Mouse (Mus musculus): ENCODE measurements at regions not wholly inside any gene's neighbourhood (a gene's known extent, or its start where the extent isn't known, plus 50 kb on each side); places are given as distances from the start of the nearest gene placed in this dataset.
A peak's percentile ranks its signal among the peaks of the same experiment; 100 is the strongest.

DNA sequence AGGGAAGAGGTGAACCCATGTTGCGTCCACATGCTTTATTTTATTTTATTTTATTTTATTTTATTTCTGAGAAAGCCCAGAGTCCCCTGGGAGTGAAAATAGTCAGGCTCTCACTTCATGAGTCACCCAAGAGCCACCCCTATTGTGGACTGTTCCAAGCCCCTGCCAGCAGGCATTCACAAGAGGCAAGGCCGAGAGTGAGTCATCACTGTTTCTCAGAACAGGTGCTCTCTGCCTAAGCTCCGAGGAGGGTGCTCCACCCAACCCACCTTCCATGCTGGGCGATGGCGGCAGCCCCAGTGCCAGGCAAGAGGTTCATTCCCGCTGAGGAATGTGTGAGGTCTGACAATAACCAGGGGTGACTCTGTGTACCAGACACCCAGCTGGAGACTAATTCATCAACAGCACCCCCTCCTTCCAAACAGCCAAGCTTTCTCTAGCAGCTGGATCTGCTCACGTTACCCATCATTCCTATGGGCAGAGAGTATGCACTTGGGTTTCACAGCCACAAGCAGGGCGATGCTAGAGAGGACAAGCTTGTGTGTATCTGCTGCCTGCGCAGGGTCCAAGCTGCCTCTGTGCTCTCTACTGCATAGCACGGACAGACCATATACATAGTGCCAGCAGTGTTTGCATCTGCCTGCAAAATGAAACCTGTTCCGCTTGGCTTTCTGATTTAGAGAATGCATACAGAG is 122.8 kb downstream of the Zfp706 start:
- DNase-seq: no peak

DNA sequence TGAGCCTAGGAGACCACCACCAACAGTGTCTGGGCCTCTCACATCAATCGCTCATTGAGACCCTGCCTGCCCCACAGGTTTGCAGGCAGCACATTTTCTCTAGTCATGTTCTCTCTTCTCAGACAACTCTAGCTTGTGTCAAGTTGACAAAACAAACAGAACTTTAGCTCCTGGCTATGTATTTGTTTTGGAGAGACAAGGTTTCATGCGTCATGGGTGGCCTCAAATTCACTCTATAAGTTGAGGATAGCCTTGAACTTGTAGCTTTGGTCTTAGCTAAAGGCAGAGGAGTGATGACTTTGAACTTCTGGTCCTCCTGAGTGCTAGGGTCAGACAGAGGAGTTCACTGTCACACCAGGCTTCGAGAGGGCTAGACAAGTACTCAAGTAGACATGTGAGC is 123.5 kb downstream of the Zfp706 start:
- no peak for DNase-seq

DNA sequence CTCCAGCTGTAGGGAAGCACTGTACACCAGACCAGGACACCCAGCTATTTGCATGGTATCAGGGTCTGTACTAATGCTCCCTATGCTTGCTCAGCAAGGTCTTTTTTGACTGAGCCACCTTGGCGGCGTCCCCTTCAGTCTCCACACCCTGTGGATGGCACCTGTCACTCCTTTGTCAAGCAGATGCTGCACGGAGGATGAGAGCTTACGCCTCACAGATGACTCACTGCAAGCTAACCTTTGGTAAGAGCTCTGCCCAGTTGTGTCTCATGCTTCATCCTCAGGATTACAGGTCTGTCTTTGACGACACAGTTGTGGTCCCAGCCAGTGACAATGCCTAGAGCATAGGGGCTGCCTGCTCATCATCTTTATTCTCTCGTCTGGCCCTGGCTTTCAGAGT is 124.4 kb downstream of the Zfp706 start:
- no peak for DNase-seq

DNA sequence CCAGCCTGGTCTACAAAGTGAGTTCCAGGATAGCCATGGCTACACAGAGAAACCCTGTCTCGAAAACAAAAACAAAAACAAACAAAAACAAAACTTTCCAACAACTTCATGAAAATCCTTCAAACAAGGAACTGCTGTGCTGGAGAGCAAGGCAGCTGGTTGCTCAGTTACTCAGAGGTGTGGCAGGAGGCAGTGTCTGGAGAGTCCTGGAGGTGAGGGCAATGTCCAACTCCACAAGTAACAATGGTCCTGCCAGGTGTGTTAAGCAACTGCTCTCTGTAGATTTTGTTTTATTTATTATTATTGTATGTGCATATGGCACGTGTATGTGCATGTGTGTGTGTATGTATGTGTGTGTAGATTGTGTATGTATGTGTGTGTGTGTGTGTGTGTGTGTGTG is 126.0 kb downstream of the Zfp706 start:
- DNase-seq: no peak

DNA sequence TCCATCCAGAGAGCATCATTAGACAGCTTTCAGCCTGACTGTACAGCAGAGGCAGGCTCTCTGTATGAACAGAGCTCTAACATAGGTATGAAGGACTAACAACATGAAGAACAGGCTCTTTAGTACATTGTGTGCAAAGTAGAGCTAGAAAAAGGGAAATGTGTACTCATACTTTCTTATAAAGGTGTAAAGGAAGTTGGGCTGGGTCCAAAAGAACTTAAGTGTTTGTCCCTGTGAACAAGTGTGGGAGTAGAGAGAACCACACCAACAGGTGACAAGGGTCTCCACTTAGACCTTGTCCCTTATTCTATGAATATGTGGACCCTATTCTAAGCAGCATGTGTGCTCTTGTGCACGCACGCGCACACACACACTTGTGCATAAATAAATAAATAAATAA is 127.0 kb downstream of the Zfp706 start:
- DNase-seq: no peak

DNA sequence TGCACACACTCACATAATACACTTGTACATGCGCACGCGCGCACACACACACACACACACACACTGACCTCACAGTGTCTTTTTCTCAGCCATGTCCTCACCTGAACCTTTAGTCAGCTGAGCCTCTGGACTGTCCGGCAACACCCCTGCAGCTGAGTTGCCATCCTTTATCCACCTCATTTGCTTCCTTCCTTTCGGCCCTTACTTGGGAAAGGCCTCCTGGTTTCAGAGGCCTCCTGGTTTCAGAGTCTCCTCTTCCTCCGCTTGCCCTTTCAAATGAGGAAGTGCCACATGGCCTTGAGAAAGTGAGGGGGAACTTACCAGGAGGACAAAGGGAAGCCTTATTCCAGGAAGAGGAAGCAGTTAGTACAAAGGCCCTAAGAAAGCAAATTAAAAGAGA is 128.0 kb downstream of the Zfp706 start:
- no peak for DNase-seq

DNA sequence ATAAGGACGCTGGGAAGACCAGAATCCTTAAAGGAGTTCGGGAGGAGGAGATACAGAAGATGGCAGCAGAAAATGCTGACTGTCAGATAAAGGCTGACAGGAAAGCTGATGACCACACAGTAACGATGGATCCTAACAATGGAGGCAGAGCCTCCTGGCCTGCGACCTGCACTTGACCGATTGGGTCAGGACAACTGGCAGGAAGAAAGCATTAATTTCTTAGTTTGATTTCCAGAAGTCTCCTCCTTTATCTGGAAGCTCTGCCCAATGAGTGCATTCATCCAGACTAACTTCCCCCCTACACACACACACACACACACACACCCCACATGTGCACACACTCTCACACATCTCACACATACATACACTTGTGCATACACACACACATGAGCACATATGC is 128.6 kb downstream of the Zfp706 start:
- no peak for DNase-seq

DNA sequence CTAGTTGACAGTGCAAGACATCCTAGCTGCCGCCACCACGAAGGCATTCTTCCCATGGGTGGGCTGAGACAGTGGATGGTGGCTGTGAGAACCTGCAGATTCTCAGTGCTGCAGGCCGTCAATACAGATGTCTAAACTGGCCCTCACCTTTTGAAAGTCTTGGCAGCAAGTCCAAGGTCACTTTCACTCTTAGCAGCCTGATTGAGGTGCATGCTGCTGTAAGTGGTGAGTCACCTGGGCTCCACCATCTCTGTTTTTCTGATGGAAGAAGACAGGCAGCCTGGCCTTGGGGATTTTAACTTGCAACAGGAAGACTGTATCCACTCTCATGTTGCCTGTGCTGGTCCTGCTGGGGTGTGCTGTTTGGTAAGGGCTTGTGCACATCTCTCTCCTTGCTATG is 129.3 kb downstream of the Zfp706 start:
- no peak for DNase-seq

DNA sequence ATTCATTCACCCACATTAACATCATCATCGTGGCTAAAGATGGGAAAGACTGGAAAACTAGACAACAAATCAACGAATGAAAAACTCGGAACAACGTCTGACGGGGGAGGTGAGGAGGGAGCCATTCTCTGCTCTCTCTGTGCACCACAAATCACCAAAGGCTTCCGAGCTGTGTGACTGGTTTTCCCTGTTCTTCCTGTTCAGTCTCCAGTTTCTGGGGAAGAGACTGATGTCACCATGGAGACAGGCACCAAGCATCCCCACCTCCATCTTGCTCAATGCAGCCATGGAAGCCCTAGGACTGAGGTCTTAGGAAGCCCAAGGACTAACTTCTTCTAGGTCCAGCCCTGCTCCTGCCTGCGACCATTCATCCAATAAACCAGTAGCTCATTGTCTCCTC is 130.1 kb downstream of the Zfp706 start:
- DNase-seq: no peak

DNA sequence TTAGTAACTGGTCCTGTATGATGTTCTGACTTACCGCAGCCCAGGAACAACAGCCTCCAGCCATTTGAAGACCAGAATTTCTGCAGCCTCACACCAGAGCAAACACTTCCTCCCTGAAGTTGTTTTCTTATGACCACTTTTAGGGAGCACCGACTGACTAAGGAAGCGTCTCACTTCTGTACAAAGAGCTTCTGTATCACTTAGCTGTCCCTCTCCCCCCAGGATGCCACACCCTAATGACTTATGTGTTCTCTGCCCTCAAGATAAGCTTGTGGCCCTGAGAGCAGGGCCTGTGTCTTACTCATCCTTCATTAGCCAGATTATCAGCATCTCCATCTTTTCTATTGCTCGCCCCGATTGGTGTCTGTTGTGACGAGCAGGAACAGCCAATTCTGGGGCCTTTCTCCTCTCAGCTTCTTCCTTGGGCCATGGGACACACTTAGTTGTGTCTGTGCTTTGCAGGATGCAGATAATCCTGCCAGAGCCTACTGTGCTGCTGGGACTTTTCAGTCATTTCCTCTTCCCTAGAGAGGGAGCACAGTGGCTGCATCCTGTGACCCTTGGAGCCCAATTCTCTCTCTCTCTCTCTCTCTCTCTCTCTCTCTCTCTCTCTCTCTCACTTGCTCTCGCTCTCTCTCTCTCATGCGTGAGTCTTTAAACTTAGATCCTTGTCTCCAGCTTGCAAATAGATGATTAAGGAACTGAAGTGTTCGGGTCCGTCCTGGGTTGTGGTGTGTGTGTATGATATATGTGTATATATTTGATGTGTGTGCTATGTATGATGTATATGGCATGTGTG is 131.4 kb downstream of the Zfp706 start:
- DNase-seq: no peak

DNA sequence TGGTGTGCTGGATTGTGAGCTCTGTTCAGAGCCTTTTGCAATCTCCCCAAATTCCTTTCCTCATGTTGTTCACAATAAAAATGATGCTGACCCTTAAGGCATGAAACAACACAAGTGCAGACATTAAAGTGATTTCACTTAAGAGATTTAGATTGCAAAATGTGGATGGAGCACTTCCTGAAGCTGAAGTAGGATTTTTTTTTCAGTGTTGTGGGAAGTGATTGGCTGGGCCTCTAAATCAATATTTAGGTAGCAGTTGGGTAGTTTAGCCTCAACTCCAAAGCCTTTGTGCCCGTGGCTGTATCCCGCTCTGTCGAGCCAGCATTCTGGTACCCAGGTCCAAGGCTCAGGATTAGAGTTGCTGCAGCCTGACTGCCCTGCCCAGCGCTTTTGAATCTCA is 133.0 kb downstream of the Zfp706 start:
- no peak for DNase-seq

DNA sequence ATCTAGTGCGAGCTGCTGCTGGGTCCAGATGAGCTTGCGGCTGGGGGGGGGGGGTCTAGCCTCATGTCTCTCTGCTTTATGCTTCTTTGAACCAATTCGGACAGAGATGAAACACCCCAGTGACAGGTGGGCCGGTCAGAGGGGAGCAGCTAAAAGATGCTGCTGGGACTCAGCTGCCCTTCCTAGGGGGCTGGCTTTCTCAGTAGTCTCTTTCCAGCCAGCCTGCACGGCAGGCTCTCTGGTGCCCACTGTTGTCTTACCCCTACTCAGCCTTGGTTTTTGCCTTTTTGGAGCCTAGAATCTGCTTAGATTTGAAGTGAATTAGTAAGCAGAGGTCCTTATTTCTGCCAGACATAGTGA is 133.7 kb downstream of the Zfp706 start:
- no peak for DNase-seq

DNA sequence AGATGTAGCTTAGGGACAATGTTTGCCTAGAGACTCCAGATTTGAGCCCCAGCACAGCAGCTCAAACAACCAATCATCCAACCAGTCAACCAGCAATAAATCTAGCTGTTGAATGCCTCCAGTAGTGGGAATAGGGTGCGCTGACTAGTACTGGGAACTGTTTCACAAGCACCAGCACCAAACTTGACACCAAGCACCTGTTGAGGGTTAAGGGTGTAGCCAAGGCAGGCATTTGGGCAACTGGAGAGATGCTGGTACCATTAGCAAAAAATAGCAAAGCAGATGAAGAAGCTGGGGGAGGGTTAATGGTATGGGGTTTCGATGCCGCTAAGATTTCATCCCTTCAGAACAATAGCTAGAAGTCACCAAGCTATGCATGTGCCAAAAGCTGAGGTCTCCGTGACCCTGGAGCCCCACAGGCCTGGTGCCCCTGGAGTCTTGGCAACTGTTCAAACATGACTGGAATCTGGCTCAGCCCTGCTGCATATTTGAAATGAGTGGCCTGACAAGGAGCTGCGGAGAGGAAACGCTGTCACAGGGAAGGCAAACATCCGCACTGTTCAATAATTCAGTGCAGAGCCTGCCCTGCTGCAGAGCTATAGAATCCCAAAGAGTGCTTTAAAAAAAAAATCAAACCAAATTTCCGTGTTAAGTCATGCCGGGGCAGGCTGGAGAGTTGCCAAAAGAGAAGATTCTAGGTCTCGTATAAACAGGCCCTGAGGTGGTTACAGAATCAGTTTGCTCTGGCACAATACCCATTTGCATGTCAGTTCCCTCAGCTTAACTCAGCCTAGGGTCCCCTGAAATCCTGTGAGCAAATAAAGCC is 134.3 kb downstream of the Zfp706 start:
- peak; percentile 77 for DNase-seq

DNA sequence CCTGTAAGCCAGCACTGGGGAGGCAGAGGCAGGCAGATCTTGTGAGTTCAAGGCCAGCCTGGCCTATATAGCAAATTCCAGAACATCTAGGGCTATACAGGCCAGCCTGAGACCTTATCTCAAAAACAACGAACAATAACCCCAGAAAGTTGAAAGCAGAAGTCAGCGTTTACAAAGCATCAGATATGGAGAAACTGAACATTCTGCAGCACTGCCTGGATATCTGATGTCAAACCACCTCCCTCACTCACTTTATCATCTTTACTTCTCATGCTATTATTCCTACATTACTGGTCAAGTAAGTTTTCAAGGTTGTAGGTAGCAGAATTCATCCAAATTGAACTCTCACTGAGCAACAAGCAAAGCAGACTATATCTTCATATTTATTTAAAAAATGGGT is 135.0 kb downstream of the Zfp706 start:
- DNase-seq: no peak

DNA sequence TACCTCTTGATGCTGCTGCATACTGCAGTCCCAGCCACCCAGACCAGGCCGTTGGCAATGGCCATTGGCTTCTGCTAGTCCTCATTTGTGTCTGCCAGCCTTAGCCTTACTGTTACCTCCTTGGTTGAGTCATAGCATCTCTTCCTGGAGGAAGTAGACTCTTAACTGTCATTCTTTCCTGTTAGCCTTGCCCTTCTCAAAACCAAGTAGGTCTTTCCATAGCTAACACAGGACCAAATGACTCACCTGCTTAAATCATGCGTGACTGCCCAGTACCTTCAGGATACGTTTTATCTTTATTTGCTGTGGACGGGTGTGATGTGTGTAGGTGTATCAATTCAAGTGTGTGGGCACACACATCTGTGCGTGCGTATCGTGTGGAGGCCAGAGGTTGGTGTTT is 136.9 kb downstream of the Zfp706 start:
- DNase-seq: no peak

DNA sequence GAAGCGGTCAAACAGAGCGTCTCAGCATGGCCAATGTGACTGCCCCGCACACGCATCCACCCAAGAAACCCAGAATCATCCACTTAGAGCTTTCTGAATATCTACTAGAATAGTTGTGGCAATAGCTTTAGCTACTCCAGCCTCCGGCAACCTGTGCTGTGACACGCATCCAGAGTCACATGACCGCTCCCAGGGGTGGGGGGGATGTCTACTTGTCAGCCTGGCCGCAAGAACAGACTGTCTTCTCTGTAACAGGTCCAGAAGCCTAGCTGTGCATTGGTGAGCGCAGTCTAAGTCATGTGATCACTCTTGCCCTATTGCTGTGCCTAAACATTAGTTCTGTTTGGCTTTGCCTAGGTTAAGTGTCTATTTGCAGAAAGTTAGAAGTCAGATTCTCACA is 137.5 kb downstream of the Zfp706 start:
- no peak for DNase-seq

DNA sequence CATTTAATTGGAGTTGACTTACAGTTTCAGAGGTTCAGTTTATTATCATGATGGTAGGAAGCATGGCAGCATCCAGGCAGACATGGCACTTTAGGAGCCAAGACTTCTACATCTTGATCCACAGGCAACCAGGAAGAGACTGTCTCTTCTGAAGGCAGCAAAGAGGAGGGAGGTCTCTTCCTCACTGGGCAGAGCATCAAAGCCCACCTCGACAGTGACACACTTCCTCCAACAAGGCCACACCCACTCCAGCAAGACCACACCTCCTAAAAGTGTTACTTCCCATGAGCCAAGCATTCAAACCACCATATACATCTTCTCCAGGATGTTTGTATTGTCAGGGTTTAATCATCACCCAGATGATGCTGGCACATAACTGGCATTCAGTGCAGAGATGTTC is 141.5 kb downstream of the Zfp706 start:
- no peak for DNase-seq

DNA sequence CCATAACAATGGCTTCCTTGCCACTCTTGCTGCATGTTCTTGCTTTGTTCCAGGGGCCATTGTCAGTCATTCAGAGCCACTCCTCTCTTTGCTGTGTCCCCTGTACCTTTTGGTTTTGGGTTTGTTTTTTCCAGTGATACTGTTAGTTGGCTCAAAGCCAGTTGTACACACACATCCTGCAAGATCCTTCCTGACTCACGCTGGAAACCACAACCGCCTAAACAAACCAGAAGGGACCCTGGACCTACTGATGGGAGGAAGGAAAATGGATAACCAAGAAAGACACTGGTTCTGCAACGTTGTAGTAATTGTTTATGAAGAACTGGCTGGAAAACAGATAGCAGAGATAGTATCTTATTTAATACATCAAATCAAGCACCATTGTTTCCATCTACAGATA is 142.2 kb downstream of the Zfp706 start:
- no peak for DNase-seq

DNA sequence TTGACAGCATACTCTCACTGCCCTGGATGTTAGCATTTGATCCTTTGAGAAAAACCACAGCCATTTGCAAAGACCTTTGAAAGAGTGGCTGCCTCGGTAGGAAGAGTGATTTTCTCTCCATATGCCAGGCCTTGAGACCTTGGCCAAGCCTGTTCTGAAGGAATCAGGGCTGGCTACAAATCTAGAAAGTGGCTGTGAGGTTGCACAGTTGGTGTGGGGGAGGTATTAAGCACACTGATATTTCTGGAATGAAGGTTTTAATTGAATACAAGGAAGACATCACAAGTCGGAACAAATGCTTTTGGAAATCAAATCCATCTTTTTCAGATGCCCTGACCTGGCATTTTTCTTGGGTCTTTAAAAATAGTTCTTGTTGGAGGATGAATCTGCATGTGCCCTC is 143.5 kb downstream of the Zfp706 start:
- no peak for DNase-seq

DNA sequence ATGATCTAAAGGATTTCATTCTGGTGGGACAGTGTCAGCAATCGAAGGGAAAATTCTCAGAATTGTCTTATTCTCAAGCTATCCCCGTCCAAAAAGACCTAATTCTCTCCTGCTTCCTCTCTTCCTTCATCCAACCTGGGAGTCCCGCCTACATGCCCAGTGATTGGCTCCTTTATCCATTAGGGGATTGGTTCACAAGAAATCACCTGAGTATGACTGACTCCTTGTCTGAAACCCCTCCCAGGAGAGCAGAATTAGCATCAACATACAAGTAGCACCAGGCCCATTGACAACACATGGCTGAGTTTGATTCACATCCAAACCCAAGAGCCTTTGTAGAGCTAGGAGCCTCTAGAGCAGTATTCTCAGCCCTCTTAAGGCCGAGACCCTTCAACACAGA is 148.9 kb downstream of the Zfp706 start:
- no peak for DNase-seq

DNA sequence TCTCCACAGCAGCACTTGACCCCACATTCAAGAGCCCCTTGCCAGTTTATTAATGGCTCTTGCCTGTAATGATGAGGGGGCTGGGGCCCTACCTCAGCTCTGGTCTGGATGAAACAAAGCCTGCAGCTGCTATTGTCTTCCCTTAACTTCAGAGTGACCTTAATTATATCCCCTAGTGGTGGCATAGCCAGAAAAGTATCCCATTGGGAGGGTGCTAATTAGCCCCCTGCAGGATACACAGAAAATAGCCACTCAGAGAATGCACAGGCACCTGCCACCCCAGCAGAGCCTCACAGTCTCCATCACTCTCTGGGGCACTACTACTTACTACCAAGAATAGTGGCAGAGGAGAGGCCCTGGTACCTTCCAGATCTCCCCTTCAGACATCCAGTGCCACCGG is 150.0 kb downstream of the Zfp706 start:
- no peak for DNase-seq

DNA sequence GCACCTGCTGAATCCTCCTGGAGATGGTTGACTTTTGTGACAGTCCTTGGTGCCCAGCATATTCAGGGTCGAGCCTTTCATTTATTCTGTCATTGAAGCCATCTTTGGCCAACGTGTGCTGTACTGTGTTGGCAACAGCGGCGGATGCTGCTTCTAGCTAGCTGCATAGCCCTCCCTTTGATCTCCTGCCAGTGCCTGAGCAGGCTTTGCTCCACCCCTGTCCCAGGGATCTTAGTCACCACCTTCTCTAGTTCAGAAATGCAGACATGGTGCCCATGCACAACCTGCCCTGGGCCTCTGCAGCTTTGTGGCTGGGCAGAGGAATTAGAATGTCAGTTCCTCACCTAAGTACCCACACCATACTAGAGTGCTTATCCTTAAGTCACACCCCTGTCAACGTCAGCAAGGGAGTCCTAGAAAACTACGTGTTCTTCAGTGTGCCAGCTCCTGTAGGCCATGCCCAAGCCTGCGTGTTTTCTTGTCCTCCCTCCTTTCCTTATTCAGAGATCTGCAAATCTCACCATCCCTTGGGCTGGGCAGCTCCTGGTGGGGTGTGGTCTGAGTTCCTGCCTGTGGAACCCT is 151.9 kb downstream of the Zfp706 start:
- DNase-seq: no peak

DNA sequence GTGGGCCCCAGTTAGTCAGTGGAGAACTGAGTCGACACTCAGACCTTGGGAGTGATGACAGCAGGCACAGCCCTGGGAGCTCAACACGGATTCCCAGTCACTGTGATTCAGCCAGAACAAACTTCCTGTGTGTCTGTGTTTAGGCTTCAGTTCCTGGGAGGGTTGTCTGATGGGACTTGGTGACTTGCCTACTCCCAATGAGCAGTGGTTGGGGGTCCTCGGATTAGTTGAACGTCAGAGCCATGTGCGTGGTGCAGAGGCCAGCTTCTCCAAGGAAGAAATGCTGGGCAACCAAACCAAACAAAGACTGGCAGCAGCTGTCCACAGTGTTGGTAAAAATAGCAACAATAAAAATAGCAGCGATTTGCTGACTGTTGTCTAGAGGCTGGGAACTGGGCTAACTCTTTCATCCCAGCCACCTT is 152.7 kb downstream of the Zfp706 start:
- no peak for DNase-seq
